Comparison of ENCODE assay signal across 7 mouse cellular contexts in the genomic region with DNA sequence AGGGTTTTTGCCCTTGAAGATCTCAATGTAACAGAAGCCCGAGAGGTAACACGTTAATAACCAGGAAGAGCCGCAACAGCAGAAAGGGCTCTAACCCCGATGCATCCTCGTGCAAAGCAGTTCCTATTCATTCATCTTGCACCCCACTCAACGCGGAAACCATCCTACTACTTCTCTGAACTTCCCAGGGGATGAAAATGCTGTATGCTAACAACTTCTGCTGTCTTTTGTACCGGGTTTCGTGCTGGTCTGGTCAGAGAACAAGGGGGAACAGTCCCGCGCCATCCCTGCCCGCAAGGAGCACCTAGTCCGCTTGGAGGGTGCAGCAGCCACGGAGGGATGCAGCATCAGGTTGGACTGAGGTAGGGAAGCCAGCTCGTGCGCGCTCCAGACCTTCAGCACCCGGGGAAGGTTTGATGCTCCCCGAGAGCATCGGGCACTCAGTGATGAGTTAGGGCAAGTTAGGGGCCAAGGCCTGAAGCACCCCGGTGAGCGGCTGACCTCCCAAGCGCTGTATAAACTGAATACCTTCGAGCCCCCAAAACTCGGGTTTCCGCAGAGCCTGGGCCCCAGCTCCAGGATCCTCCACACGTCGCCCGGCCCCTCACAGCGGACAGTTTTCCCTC. TPM values are rescaled to one million over a fixed set of nuclear protein-coding genes. Genes with fewer than 3 reads are reported as not detected.
DNase-seq lines count a peak whose midpoint lies in the region; ATAC-seq and TF ChIP-seq lines count a peak whose summit lies in the region.

No protein-coding gene starts in this region.

- under 1% methylated on average over 30 of the region's 30 CpGs for WGBS in heart, embryonic 13.5 days
- WGBS in macrophage (ENCODE audit: missing documents) = 1% methylated on average over 26 of the region's 30 CpGs

- peaks cover 34% of the 10 kb centered on the region for H3K36me3 ChIP-seq in ES-Bruce4 (ENCODE audit: control insufficient read depth, insufficient read depth, low read length, poor library complexity, severe bottlenecking)
- peaks cover 36% of the 10 kb centered on the region for H3K36me3 ChIP-seq in heart, embryonic 13.5 days
- H3K36me3 ChIP-seq in macrophage (ENCODE audit: inconsistent target) = peaks cover 9% of the 10 kb centered on the region; the same call in 1 of the 2 replicates

- TF ChIP-seq EP300 in ES-Bruce4 (IDR thresholded peaks at IDR 0.05; ENCODE audit: insufficient read depth, low read depth, low read length) = no peak

- H3K27me3 ChIP-seq in ES-Bruce4 (ENCODE audit: control insufficient read depth, insufficient read depth, low read length, poor library complexity, severe bottlenecking) = no peaks in the 10 kb centered on the region
- no peaks in the 10 kb centered on the region for H3K27me3 ChIP-seq in heart, embryonic 13.5 days (replicated peaks)

- DNase-seq in adipocyte (ENCODE audit: low spot score) = peak; percentile 5
- peak; percentile 14 for DNase-seq in embryo, embryonic 11.5 days (ENCODE audit: low read depth, low spot score)
- DNase-seq in kidney, postnatal 4 days = peak; percentile 34 to 57
- DNase-seq in right cerebral cortex, postnatal 14 days = peak; percentile 24

- no peak for TF ChIP-seq POLR2A in ES-Bruce4 (IDR thresholded peaks at IDR 0.05; ENCODE audit: insufficient read depth, low read length)

- H3K4me3 ChIP-seq in ES-Bruce4 (ENCODE audit: low read depth, low read length) (peak overlapping the region; percentile 91), macrophage (ENCODE audit: inconsistent target) (peak overlapping the region; percentile 96)
- peak overlapping the region; percentile 91 for H3K4me3 ChIP-seq in heart, embryonic 13.5 days

- H3K9me3 ChIP-seq in ES-Bruce4 (replicated peaks; ENCODE audit: control insufficient read depth, insufficient read depth, low read length, poor library complexity, severe bottlenecking) = no peaks in the 10 kb centered on the region
- H3K9me3 ChIP-seq in heart, embryonic 13.5 days = no peaks in the 10 kb centered on the region

- no peak for TF ChIP-seq CTCF in ES-Bruce4 (IDR thresholded peaks at IDR 0.05; ENCODE audit: low read depth, low read length)

- H3K27ac ChIP-seq in ES-Bruce4 (ENCODE audit: insufficient read depth, low read length) (peak overlapping the region; percentile 15; the same call in 1 of the 2 replicates), macrophage (peak overlapping the region; percentile 66)
- peak overlapping the region; percentile 73 for H3K27ac ChIP-seq in heart, embryonic 13.5 days (replicated peaks)

- H3K79me2 ChIP-seq in macrophage (ENCODE audit: inconsistent target) = peaks cover 54% of the 10 kb centered on the region

- H3K9ac ChIP-seq in ES-Bruce4 (ENCODE audit: low read depth, poor library complexity, severe bottlenecking) = peak overlapping the region; percentile 90
- H3K9ac ChIP-seq in heart, embryonic 13.5 days = peak overlapping the region; percentile 99

- ATAC-seq in heart, embryonic 13.5 days (ENCODE audit: extremely low read depth, insufficient number of reproducible peaks, low FRiP score, low TSS enrichment) = no peak

- no peaks in the 10 kb centered on the region for H3K4me1 ChIP-seq in ES-Bruce4 (ENCODE audit: control insufficient read depth, insufficient read depth, low read length)
- H3K4me1 ChIP-seq in heart, embryonic 13.5 days = peaks cover 20% of the 10 kb centered on the region

- peak overlapping the region; percentile 89 for H3K4me2 ChIP-seq in heart, embryonic 13.5 days

RNA-seq across cellular contexts. Expression of a gene that starts 0.6 kb away (rescaled TPM):
- polyA plus RNA-seq in ES-Bruce4 (2011; ENCODE audit: insufficient read depth, insufficient read length, low read depth, missing spikeins) = 91.6 and 95.2 TPM in 2 replicates
- 30.1 and 32.8 TPM in 2 replicates for polyA plus RNA-seq in heart, embryonic 13.5 days (2015; fragmentation: Nextera tagmentation; extraction: Ambion mirVana)
- 10 to 100 TPM in 22 of 26 experiments, 1 to 10 TPM in 4; 8.5 to 28.9 (median 17.0) TPM for total RNA-seq in macrophage (2018; cell fraction: chromatin; rRNA removed)
- total RNA-seq in macrophage (2018; cell fraction: cytosol; rRNA removed) = 10 to 100 TPM in 24 of 26 experiments, 1 to 10 TPM in 2; 9.1 to 26.5 (median 19.4) TPM
- total RNA-seq in macrophage (2018; cell fraction: nucleus; rRNA removed) = 10 to 100 TPM in 21 of 26 experiments, 1 to 10 TPM in 5; 8.0 to 30.6 (median 14.2) TPM
- polyA plus RNA-seq in macrophage (2018) = 19.7 to 37.4 TPM (median 26.3 TPM) in 3 replicates

RNA-seq across cellular contexts. Expression of a gene that starts 41.9 kb away (rescaled TPM):
- 53.0 and 58.4 TPM in 2 replicates for polyA plus RNA-seq in ES-Bruce4 (2011; ENCODE audit: insufficient read depth, insufficient read length, low read depth, missing spikeins)
- 50.5 and 57.0 TPM in 2 replicates for polyA plus RNA-seq in heart, embryonic 13.5 days (2015; fragmentation: Nextera tagmentation; extraction: Ambion mirVana)
- 100 to 1,000 TPM in 24 of 26 experiments, 10 to 100 TPM in 2; 96.5 to 197 (median 127) TPM for total RNA-seq in macrophage (2018; cell fraction: chromatin; rRNA removed)
- 10 to 100 TPM; 59.8 to 98.5 (median 80.8) TPM for total RNA-seq in macrophage (2018; cell fraction: cytosol; rRNA removed)
- 100 to 1,000 TPM in 21 of 26 experiments, 10 to 100 TPM in 5; 75.2 to 176 (median 116) TPM for total RNA-seq in macrophage (2018; cell fraction: nucleus; rRNA removed)
- 83.0 to 103 TPM (median 89.1 TPM) in 3 replicates for polyA plus RNA-seq in macrophage (2018)

RNA-seq across cellular contexts. Expression of a gene that starts 46.2 kb away (rescaled TPM):
- polyA plus RNA-seq in ES-Bruce4 (2011; ENCODE audit: insufficient read depth, insufficient read length, low read depth, missing spikeins) (0.72 and 0.84 TPM in 2 replicates), macrophage (2018) (131 to 255 TPM (median 207 TPM) in 3 replicates)
- 1.1 TPM in 2 replicates for polyA plus RNA-seq in heart, embryonic 13.5 days (2015; fragmentation: Nextera tagmentation; extraction: Ambion mirVana)
- total RNA-seq in macrophage (2018; cell fraction: chromatin; rRNA removed) = 100 to 1,000 TPM in 19 of 26 experiments, 10 to 100 TPM in 7; 17.5 to 808 (median 224) TPM
- 100 to 1,000 TPM in 24 of 26 experiments, 10 to 100 TPM in 2; 70.8 to 956 (median 317) TPM for total RNA-seq in macrophage (2018; cell fraction: cytosol; rRNA removed)
- total RNA-seq in macrophage (2018; cell fraction: nucleus; rRNA removed) = 1,000 to 10,000 TPM in 5 of 26 experiments, 100 to 1,000 TPM in 17, 10 to 100 TPM in 4; 58.3 to 1,365 (median 493) TPM

Comparison
In these comparisons a context has a peak if more than half of its experiments do, and no peak if none do; other contexts are left out.
1. H3K27ac ChIP-seq: peak in every context shown above with its lines; median percentile 73 in heart, embryonic 13.5 days; 66 in macrophage; 15 in ES-Bruce4.
2. RNA of a gene that starts 46.2 kb away (polyA plus RNA-seq): 131 to 255 TPM in macrophage; 1.1 TPM in heart, embryonic 13.5 days and 0.72 to 0.84 TPM in ES-Bruce4; every median in the first group is over 10 times any median in the second.
3. Peak in every context shown above with its lines, with median percentiles within 50 percentile points of each other: H3K4me3 ChIP-seq and DNase-seq.